Mouse (Mus musculus): ENCODE data around the gene Tmtc2.
"Not testable (repeated sequence)": the region's sequence is repeated elsewhere in the genome, so short reads cannot be mapped to it uniquely, and the experiment has no call there.

Gene Tmtc2

DNA sequence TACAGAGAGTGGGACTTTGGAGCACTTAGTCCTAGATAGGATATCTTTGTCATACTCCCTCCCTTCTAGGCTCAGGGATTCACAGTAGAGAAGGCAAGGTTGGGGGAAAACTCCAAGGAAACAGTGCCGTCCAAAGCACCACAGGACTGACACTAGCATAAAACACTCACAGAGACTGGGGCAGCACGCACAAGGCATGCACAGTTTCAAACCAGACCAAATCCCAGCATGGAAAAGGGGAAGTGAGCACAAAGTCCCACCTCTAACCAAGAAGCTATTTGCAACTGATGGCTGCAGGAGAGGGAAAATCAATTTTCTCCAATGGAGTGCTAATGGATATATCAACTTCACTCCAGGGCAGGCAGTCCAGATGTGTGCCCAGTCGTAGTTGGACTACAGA, 276.7 kb downstream of the Tmtc2 start:
- DNase-seq (ENCODE audit: low read depth, low spot score), result no peak

DNA sequence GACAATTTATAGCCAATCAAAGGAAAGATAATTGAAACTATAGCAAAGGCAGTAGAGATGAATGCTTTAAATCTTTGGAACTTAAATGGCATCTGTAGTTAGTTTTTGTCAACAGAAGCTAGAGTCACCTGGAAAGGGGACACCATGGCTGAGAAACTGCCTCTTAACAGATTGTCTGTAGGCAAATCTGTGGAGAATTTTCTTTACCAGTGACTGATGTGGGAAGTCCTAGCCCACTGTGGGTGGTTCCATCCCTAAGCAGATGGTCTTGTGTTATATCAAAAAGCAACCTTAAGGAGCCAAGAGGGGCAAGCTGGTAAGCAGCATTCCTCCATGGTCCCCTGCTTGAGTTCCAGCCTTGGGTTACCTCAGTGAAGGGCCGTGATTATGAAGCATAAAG, 281.3 kb downstream of the Tmtc2 start:
- no peak for DNase-seq (ENCODE audit: low read depth, low spot score)

DNA sequence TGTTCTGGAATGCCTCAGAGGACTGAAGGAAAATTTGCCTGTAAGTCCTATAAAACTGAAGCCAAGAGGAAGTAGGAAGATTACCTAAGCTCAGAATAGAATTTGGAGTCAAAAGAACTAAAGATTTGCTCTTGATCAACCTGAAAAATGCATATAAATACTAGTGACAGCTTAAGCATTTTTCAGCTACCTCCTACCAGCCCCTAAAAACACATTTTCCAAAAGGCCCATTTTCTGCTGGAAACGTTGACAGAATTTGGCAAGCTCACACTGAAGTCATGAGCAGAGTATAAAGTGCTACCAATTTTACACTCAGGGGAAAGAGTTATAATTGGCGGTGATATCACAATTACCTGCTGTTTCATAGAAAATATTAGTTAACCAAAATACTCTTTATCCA, 285.8 kb downstream of the Tmtc2 start:
- peak; percentile 62 for DNase-seq (ENCODE audit: low read depth, low spot score)

DNA sequence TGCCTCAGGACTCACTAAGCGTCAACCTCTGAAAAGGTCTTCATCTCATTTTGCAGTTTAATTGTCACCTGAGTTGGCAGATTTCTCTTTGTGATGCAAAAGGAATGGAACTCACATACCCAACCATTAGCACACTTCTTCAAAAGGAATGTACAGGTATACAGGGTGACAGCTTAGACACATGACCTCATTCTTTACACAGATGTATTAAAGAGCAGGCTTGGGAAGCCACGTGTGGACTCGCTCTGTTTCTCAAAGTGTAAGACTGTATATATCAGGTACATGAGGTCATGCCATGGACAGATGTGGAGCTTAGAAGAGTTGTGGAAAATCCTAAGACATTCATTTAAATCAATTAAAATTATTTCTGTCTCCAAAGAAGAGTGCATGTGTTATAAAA, 286.7 kb downstream of the Tmtc2 start:
- DNase-seq (ENCODE audit: low read depth, low spot score), result no peak

DNA sequence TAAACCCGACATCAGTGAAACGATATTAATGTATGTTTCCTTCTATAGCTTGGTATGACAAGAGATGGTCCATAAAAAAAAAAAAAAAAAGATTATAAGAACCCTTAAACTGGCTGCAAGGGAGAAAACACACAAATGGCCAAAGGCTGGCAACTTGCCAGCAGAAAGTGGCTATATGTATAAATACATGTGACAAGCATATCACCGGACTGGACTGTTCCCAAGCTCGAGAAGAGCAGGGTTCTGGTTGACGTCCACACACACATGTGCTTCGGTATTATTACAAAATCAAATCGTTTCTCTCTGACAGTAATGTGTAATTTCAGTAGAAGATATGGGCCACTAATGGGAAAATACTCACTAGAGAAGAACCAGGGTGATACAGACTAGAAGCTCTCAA, 287.2 kb downstream of the Tmtc2 start:
- DNase-seq (ENCODE audit: low read depth, low spot score), result no peak

DNA sequence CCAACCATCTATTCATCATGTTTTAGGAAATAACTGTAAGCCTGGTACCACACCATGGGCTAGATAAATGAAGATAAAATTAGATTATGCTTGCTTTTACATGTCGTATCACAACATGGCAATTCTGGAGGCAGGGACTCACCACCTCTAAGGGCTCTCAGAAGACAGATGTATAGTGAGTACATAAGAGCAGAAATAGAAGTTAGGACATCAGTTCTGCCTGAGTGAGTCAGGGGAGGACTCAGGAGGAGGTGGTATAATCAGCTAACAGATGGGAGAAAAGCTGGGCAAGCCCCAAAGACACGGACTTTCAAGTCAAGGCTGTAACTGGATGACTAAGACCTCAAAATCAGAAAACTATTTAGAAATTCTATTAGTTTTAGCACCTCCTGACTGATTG, 288.0 kb downstream of the Tmtc2 start:
- DNase-seq (ENCODE audit: low read depth, low spot score), result peak; percentile 73

DNA sequence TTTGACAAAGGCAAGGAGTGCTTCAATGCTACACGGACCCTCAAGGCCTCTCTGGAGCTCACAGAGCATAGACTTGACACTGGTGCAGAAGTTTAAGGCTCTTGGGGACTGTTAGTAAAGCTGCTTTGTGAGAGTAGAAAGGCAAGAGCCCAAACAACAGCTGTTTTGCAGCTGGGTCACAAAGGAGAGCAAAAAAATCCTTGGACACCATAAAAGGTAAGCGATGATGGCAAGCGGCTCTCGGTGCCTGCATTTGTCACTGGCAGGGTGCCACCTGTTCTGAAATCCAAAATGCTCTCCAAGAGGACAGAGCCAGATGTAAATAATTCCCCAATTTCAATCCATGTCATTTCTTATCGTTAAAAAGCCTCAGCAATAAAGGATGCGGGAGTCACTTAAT, 290.1 kb downstream of the Tmtc2 start:
- no peak for DNase-seq (ENCODE audit: low read depth, low spot score)

DNA sequence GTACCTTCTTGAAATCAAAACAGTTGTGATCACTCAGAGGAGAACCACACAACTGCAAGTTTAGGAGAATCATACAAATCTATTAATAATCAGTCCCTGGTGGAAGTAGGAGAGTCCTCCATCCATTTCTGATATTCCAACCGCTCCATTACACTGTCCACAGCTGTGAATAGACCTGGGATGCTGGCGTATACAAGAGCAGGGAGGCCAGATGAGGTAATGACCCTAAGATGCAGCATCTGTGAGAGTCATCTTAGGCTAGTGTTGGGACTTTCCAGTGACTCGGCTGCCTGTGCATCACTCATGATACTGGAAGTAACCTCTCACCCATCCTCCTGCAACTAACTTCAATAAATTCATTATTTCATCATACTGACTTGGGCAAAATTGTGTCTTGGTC, 293.3 kb downstream of the Tmtc2 start:
- DNase-seq (ENCODE audit: low read depth, low spot score), result no peak

DNA sequence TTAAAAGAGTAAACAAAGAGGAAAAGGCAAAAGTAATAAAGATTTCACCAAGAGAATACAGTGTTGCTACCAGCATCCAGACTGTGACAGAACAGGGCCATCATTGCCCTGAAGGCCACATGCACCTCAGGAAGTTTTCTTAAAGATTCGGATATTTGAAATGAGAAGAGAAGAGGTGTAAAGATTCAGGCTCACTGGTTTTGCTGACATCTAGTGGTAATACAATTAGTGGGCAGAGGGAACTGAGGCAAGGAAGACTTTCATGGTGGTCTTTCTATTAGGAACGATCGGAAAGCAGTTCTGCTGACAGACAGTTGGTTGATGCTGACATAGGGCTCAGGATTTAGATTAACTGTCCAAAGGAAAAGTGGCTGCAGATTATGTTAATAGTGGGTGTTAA, 314.2 kb downstream of the Tmtc2 start:
- DNase-seq (ENCODE audit: low read depth, low spot score), result no peak

DNA sequence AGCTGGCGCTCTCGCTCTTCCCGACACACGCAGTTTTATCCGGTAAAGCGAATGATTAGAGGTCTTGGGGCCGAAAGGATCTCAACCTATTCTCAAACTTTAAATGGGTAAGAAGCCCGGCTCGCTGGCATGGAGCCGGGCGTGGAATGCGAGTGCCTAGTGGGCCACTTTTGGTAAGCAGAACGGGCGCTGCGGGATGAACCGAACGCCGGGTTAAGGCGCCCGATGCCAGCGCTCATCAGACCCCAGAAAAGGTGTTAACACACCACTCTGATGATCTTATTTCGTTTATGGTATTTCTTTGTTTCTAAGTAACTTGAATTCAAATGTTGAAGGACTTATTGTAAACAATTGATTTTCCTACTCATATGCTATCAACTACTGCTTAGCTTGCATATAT, 336.0 kb downstream of the Tmtc2 start:
- not testable (repeated sequence) for DNase-seq (ENCODE audit: low read depth, low spot score)

DNA sequence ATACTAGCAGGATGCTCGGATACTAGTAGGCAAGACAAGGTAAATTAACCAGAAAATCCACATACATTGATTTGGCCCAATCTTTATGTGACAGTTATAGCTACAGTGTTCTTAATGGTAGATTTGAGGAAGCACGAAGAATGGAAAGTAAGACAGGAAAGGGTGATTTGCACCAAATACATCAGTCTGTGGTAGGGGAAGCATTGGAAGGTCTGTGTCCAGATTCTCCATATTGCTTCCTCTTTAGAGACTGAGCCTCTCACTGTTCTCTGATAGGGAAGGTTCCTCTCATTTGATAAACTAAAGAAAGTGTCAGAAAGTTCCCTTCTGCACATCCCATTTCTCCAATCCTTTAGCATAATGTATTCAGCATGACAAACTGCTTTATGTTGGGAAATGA, 341.4 kb downstream of the Tmtc2 start:
- no peak for DNase-seq (ENCODE audit: low read depth, low spot score)

DNA sequence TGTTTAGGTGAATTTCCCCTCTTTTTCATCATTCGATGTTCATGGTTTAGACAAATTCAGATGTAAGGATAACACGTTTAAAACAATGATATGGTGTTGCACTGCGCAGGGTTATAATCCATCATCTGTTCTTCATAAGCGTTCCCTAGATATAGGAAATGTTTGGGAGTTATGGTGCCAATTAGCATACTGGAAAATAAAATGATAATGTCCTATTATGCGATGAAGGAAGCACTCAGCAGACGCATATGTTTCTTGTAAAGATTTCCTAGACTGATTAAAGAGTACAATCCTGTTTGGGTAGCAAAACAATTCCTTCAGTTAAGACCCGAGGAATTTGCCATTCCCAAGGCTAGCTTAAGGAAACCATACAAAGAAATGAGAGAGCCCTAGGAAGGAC, 343.8 kb downstream of the Tmtc2 start:
- DNase-seq (ENCODE audit: low read depth, low spot score), result no peak

DNA sequence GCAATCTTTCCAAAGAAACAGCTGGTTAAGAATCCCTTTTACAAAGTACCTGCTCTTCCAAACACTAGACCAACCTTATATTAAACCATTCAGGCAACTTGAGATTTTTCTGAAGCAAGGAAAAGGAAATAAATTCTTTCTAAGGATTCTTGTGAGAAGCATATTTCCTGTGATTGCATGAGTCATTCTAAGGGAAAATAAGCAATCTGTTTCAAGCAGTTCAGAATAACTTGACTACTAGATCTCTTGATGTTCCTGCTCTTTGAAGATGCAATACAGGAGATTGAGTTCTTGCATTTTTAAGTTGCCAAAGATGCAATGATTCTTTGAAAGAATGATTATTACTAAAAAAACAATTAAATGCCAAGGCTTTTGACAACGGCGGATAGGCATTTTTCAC, 345.6 kb downstream of the Tmtc2 start:
- peak; percentile 44 for DNase-seq (ENCODE audit: low read depth, low spot score)

DNA sequence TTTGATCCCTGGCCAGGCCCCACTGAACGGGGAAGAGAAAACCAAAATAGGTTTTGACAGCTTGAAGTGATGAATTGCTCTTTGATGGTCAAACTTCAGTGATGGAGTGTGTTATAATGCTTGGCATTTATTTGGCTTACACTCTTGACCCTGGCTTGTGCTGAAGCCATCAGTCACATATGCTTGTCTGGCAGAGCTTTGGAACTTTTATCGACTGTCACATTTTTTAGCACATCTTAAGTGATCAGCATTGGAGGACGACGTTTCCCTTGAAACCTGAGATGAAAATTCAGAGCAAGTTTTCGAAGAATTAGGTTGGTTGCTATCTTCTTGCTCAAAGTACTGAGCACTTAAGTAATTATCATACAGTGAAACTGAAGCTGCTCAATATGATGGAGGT, 346.6 kb downstream of the Tmtc2 start:
- DNase-seq (ENCODE audit: low read depth, low spot score), result no peak

DNA sequence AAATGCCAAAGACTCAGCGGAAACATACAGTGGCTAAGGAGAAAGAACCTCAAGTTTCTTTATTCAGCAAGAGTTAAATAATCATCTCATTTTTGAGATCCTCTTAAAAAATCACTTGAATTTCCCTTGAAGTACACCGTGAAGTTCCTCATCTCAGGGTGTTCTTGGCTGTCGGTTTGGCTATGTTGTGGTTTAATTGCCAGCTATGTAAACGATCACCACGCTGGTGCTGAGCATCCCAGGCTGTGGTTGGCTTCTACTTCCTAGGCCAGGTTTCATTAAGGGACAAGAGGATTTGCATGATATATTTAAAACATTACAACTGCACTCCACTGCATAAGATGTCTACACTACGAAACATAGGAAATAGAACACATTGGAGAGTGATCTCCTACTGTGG, 348.5 kb downstream of the Tmtc2 start:
- no peak for DNase-seq (ENCODE audit: low read depth, low spot score)

DNA sequence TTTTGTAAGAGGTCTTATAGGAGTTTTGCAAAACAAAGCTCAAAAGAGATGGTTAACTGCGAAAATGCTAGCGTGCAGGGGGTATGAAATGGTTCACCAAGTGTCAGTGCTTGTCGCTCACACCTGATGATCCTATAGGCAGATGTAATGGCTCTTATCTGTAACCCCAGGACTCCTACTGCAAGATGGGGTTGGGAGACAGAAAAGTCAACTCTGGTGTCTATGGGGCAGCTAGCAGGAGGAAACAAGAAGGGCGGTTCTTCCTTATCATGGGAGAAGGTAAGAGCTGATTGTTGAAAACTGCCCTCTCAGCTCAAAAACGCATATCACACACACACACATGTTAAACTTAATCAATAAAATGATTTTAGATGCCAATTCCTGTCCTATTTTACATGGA, 351.3 kb downstream of the Tmtc2 start:
- no peak for DNase-seq (ENCODE audit: low read depth, low spot score)

DNA sequence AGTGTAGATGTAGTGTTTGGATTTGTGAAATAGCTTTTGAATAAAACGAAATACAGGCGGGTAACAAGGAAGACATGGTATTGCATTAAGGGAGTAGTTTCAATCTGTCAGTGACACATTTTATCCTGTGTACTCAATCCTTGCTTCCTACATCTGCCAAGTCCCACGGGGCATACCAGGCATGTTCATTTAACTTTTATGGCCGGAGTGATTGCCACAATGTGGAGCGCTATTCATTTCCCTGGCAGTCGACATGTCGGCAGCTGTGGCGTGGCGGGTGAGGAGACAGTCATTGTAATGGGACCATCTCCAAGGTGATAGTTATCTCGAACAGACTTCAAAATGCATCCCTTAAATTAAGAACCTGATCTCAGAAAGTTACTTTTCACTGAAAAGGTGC, 372.8 kb downstream of the Tmtc2 start:
- DNase-seq (ENCODE audit: low read depth, low spot score), result no peak

DNA sequence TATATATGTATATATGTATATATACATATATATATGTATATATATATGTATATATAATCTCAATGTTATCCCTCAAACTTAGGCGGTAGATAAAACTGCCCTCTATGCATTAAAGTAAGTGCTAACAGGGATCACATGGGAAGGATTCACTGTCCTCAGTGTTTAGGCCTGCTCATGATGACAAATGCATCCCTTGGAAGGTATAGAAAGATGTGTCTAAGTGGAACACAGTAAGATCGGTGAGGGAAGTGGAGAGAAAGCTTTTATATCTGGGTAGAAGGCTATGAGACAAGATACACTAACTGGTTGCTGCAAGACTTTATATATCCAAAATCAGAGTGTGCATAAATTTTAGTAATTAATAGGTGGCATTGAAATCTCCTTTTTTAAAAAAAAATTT, 373.6 kb downstream of the Tmtc2 start:
- DNase-seq (ENCODE audit: low read depth, low spot score), result no peak

DNA sequence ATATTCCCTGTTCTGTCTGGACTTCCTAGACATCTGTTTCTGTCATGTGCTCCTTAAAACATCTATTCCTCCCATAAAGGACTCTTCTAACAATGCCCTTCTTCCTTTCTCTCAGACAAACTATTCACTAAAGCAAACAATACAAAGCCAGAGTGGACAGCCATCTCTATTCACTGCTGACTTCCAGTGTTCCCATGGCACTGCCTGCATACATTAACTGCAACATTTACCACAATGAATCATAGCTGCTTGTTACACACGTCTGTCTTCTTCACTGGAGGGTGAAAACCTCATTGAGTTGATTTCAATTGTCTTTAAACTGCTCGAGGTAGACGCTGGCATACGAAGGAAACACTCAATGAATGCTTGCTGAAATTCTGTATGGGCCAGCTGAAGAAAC, 374.2 kb downstream of the Tmtc2 start:
- DNase-seq (ENCODE audit: low read depth, low spot score), result no peak

DNA sequence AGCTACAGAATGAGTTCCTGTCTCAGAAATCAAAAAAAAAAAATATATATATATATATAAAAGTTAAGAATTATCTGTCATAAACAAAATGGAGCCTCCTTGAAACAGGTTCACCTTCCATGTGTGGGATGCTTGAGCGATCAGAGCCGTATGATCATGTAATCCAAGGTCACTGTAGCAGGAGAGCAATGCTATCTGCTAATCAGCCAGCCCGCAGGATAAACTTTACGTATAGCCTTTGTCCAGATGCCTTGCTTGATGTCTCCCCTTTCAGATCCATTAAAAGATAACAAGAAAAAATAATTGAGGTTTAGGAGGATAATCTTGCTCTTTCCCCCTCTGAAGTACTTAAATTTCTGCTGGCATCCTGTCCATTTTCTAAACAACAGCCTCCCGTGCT, 374.7 kb downstream of the Tmtc2 start:
- DNase-seq (ENCODE audit: low read depth, low spot score), result no peak

DNA sequence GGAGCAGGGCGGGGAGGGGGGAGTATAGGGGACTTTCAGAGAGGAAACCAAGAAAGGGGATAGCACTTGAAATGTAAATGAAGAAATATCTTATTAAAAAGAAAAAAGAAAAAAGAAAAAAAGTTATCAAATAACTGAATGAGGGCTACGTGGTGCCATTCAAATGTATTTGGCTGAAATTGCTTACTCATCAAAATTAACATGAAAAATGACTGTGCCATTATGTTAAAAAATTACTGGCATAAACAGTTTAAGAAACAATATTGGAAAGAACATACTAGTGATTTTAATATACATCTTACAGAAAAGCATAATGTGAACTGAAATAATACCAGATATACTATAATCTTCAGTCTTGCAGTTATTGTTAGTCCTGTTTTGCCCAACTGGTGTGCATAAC, 378.9 kb downstream of the Tmtc2 start:
- no peak for DNase-seq (ENCODE audit: low read depth, low spot score)

DNA sequence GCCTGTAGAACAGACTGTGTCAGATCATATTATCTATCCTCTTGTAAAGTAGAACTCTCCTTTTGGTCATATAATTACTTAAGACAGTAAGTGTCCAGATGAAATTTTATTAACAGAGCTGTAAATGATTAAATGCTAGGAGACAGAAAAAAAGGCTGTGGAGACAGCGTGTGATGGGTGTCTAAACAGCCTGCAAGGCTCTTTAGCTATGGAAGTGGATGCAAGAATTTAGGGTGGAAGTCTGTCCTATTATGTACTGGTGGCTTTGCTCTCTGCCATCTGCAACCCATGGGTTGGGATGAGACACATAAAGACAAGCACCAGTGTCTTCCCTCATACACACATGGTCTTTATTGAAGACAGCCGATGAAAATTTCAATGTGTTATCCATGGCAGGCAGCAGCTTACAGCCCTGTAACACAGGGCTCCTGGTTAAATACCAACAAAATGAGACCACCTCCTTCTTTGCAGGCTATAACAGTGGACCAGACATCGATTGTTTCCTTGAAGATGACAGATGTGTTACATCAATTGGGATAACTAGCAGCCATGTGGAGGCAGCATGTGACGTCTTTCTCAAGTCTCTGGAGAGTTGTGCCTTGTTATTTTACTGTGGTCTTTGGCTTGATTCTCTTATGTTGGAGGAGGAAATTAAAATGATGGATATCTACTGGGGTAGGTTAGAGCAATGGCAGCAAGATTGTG, 380.3 kb downstream of the Tmtc2 start:
- no peak for DNase-seq (ENCODE audit: low read depth, low spot score)

DNA sequence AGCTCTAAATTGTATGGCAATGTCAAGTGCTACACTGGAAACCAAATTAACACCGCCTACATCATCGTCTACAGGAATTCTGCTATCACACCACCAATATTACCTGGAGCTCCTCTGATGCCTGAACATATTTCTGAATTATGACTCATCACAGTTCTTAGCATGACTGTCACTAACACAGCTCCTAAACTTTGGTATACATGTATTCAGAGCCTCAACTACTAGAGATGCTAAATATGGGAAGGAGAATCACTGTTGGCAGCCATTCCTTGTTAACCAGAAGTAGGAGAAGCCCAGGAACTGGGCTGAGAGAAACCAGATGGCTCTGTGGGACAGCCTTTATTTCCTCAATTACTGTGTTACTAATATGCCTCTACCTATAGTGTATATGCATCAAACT, 382.2 kb downstream of the Tmtc2 start:
- DNase-seq (ENCODE audit: low read depth, low spot score), result peak; percentile 59

DNA sequence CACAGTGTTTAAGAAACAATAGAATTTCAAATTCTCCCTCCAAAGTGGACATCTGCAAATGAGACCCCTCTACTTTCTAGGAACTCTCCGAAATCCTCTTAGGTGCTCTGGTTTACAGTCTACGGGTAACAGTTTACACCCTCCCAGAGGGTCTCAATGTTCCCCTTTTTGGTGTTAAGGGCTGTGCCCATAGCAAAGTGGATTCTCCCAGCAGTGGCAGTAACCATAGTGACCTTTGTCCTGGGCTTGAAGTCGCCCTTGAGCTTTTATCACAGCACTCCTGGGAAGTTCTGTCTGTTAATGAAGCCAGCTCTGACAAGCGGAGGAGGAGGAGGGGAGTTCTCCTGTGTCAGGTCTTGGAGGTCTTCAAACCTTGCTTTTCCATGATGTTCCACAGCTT, 384.5 kb downstream of the Tmtc2 start:
- no peak for DNase-seq (ENCODE audit: low read depth, low spot score)
